Mouse (Mus musculus): ENCODE data around the gene Pik3cb. TPM values are rescaled to one million over a fixed set of nuclear protein-coding genes. Genes with fewer than 3 reads are reported as not detected.

Gene Pik3cb
- 1 to 10 TPM in 1 of 2 experiments, under 1 TPM in 1; 0.62 to 1.1 TPM for polyA plus RNA-seq (2012; fragmentation: generic; extraction: Trizol)

GRCm38 (mm10) chr9:99140063-99140882 lies at the start of gene Pik3cb:
Gene Pik3cb (minus strand): TSS chr9:99140621.

GRCm38 (mm10) chr9:99035575-99035974 lies 104.8 kb downstream of the Pik3cb start, which contains the start of gene Gm1123:
Gene Gm1123 (minus strand): TSS chr9:99035715.

Other genes with a start within 250 kb of the Pik3cb start
- not detected for gene 7420426K07Rik, start 237.5 kb downstream of the Pik3cb start, polyA plus RNA-seq (2012; fragmentation: generic; extraction: Trizol)
- gene Foxl2, start 185.3 kb downstream of the Pik3cb start, polyA plus RNA-seq (2012; fragmentation: generic; extraction: Trizol), result not detected
- 10 to 100 TPM in 1 of 2 experiments, 1 to 10 TPM in 1; 7.7 to 20.5 TPM for gene Faim, start 154.2 kb downstream of the Pik3cb start, polyA plus RNA-seq (2012; fragmentation: generic; extraction: Trizol)
- gene Gm1123, start 104.9 kb downstream of the Pik3cb start, polyA plus RNA-seq (2012; fragmentation: generic; extraction: Trizol), result not detected
- gene Faiml, start 96.6 kb upstream of the Pik3cb start, polyA plus RNA-seq (2012; fragmentation: generic; extraction: Trizol), result not detected
- gene Cep70, start 102.7 kb upstream of the Pik3cb start, polyA plus RNA-seq (2012; fragmentation: generic; extraction: Trizol), result 1 to 10 TPM in 1 of 2 experiments, under 1 TPM in 1; 0.11 to 2.5 TPM
- gene Esyt3, start 217.9 kb upstream of the Pik3cb start, polyA plus RNA-seq (2012; fragmentation: generic; extraction: Trizol), result under 1 TPM; 0.02 to 0.37 TPM